Comparison of ENCODE assay signal across 27 mouse cellular contexts in the genomic region with DNA sequence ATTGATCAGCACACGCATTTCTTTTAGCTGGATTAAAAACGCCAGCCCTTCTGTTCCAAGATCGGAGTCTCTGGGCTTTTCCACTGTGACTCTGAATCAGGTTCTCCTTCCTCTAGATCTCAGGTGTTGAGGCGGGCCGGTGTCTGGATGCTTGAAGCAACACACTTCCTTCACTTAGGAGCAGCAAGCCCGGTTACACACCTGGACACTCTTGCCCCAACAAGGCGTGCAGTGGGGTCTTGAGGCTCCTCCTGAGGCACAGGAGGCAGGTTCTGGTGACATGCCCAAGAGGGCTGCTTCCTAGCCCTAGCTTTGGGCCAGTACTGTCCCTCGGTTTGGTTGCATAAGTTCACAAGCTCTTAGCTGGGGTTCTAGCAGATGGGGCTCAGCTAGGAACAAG.
"Had no signal": no experiment of that assay in that cellular context is flagged by ENCODE, and none has a peak within 500 bp of the region (broad histone marks: within the 10 kb centered on the region; RNA-seq: fewer than 3 reads in every experiment).

No protein-coding gene starts in this region.

- ATAC-seq: forebrain, embryonic 13.5 days; forebrain, embryonic 14.5 days; forebrain, embryonic 15.5 days; forebrain, embryonic 16.5 days; forebrain, postnatal 0 days had no signal

- H3K27me3 ChIP-seq: embryonic facial prominence, embryonic 12.5 days; embryonic facial prominence, embryonic 13.5 days; embryonic facial prominence, embryonic 15.5 days; forebrain, embryonic 12.5 days; forebrain, embryonic 13.5 days; forebrain, embryonic 15.5 days had no signal

- H3K4me3 ChIP-seq: embryonic facial prominence, embryonic 10.5 days; embryonic facial prominence, embryonic 12.5 days; embryonic facial prominence, embryonic 13.5 days; embryonic facial prominence, embryonic 15.5 days; erythroblast, embryonic 14.5 days; forebrain, embryonic 10.5 days; forebrain, embryonic 12.5 days; forebrain, embryonic 13.5 days; forebrain, embryonic 15.5 days; gastrocnemius, adult 2 months had no signal

- H3K4me2 ChIP-seq: embryonic facial prominence, embryonic 12.5 days; embryonic facial prominence, embryonic 13.5 days; embryonic facial prominence, embryonic 15.5 days; forebrain, embryonic 12.5 days; forebrain, embryonic 13.5 days; forebrain, embryonic 15.5 days had no signal

- H3K9ac ChIP-seq: embryonic facial prominence, embryonic 12.5 days; embryonic facial prominence, embryonic 13.5 days; embryonic facial prominence, embryonic 15.5 days; forebrain, embryonic 12.5 days; forebrain, embryonic 13.5 days; forebrain, embryonic 15.5 days; forebrain, postnatal 0 days had no signal

- H3K4me1 ChIP-seq: embryonic facial prominence, embryonic 10.5 days; embryonic facial prominence, embryonic 12.5 days; embryonic facial prominence, embryonic 13.5 days; embryonic facial prominence, embryonic 15.5 days; forebrain, embryonic 10.5 days; forebrain, embryonic 12.5 days; forebrain, embryonic 13.5 days; forebrain, embryonic 15.5 days had no signal

- H3K27ac ChIP-seq: embryonic facial prominence, embryonic 10.5 days; embryonic facial prominence, embryonic 12.5 days; embryonic facial prominence, embryonic 13.5 days; embryonic facial prominence, embryonic 15.5 days; forebrain, embryonic 10.5 days; forebrain, embryonic 12.5 days; forebrain, embryonic 13.5 days; forebrain, embryonic 15.5 days; gastrocnemius, adult 2 months had no signal

- DNase-seq: cerebellum, adult 2 months; cerebellum, adult 8-10 months; cerebellum, adult 9-10 months; cerebellum, adult 9-11 months; cerebellum, postnatal 10 days; cerebellum, postnatal 14 days; cerebellum, postnatal 25 days; cerebellum, postnatal 36 days; embryo, embryonic 11 days; forebrain, postnatal 0 days; gastrocnemius, adult 2 months; gastrocnemius, postnatal 10 days; gastrocnemius, postnatal 14 days; gastrocnemius, postnatal 25 days; gastrocnemius, postnatal 36 days; heart, adult 18-20 months had no signal

- H3K9me3 ChIP-seq: embryonic facial prominence, embryonic 10.5 days; embryonic facial prominence, embryonic 12.5 days; embryonic facial prominence, embryonic 13.5 days; embryonic facial prominence, embryonic 15.5 days; forebrain, embryonic 10.5 days; forebrain, embryonic 12.5 days; forebrain, embryonic 13.5 days; forebrain, embryonic 15.5 days had no signal
